Mouse (Mus musculus): ENCODE measurements around the gene Dcx.

DNA sequence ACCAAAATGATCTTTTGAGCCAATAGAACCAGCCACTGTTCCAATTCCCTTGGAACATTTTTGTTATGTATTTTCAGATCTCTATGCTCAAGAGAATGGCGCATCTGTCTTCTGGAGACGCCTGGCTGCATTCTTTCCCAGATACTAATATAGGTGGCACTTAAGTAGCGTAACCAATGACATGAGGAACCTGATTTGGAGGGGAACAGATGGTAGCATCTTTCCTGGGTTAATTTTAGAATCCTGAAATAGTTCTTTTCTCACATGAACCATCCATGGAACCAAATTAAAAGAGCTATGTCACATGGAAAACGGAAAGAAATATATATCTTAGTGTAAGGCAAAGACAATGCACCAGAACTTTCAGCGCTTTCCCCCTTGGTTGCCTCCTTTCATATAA, 11.0 kb downstream of the Dcx start:
- TF ChIP-seq CTCF (IDR thresholded peaks at IDR 0.05; ENCODE audit: control insufficient read depth, insufficient read depth, insufficient replicate concordance, low read depth, low read length) (no peak), POLR2A (IDR thresholded peaks at IDR 0.05; ENCODE audit: control insufficient read depth, low read depth, low read length) (no peak)
